Mouse (Mus musculus): ENCODE data around the gene Psg27.
"Not testable (repeated sequence)": the region's sequence is repeated elsewhere in the genome, so short reads cannot be mapped to it uniquely, and the experiment has no call there.

Psg27 gene

DNA sequence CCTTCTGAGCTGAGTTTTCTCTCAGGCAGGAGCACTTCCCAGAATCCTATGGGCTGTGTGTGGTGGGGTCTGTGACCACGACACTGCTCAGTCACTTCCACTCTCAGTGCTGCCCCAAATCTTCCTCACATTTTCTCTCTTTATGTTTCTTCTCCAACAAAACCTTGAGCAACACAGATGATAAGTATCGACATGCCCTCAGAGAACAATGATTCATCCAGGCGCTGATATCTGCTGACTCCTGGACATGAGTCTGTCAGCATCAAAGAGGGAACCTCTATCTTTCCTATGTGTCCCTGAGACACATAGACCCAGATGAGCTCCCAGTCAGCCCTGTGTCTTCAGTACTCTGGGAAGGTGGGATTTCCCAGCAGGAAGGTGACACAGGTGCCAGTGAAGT is at the start of gene Psg27:
Gene Psg27, minus strand, starts transcription at position 101 of the 400 bp plus-strand sequence.
- DNase-seq (ENCODE audit: low spot score) = no peak

DNA sequence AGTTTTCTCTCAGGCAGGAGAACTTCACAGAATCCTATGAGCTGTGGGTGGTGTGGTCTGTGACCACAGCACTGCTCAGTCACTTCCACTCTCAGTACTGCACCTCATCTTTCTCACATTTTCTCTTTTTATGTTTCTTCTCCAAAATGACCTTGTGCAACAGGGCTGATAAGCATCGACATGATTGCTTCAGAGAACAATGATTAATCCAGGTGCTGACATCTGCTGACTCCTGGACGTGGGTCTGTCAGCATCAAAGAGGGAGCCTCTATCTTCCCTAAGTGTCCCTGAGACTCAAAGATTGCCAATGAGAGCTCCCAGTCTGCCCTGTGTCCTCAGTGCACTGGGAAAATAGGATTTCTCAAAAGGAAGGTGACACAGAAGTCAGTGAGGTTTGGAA is 49.3 kb upstream of the Psg27 start, which contains the start of gene Psg23:
Gene Psg23, minus strand, starts transcription at position 101 of the 400 bp plus-strand sequence.
- not testable (repeated sequence) for DNase-seq (ENCODE audit: low spot score)

DNA sequence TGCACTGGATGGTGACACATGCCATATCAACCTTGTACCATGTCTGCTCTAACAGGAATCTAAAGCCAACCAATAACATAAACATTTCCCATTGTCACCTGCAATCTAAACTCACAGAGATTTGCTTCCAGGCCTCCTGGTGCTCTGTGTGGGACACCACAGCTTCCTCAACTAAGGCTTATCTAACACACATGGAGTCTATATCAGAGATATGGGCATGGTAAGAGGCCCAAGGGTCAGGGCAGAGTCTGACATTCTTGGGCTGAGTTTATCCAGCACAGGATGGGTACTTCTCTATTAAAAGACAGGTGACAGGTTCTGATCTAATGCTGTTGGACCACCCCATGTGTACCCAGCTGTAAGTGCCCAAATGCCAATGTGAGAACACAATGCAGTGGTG is 7.3 kb downstream of the Psg27 start:
- no peak for DNase-seq (ENCODE audit: low spot score)

DNA sequence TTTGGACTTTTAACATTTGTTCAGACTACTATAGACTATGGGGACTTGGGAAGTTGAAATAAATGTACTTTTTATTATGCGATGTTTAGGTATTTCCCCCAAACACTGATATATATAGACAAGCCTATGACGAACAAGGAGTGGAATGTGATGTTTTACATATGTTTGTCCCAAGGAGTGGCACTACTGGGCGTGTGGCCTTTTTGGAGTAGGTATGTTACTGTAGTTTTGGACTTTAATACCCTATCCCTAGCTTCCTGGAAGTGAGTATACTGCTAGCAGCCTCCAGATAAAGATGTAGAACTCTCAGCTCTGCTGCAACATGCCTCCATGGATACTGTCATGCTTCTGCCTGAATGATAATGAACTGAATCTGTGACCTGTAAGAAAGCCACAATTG is 11.4 kb downstream of the Psg27 start:
- DNase-seq (ENCODE audit: low spot score) = not testable (repeated sequence)

DNA sequence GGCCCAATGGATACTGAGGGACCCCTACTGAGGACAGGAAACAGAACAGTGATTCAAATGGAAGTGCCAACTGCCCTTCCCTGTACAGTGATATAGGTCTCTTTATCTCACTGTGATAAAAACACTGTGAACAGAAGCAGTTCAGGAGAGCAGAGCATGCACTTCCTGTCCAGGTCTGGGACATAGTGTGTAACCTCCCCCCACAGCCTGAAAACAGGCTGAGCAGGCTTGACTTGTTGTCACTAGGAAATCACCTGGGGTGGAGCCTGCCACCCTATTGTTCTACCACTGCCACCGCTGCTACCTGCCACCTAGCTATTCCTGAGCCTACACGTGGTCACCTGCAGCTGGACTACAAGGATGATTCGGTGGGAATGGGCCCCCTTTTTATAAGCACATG is 33.7 kb downstream of the Psg27 start:
- DNase-seq (ENCODE audit: low spot score) = no peak

DNA sequence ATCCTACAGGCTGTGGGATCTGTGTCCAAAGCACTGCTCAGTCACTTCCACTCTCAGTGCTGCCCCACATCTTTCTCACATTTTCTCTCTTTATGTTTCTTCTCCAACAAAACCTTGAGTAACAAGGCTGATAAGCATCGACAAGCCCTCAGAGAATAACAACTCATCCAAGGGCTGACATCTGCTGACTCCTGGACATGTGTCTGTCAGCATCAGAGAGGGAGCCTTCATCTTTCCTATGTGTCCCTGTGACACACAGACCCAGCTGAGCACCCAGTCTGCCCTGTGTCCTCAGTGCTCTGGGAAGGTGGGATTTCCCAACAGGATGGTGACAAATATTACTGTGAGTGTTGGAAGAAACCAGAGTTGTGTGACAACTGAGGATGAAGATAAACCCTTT is 34.9 kb downstream of the Psg27 start, which contains the start of gene Psg25:
Gene Psg25, minus strand, starts transcription at position 101 of the 400 bp plus-strand sequence.
- DNase-seq (ENCODE audit: low spot score) = no peak

DNA sequence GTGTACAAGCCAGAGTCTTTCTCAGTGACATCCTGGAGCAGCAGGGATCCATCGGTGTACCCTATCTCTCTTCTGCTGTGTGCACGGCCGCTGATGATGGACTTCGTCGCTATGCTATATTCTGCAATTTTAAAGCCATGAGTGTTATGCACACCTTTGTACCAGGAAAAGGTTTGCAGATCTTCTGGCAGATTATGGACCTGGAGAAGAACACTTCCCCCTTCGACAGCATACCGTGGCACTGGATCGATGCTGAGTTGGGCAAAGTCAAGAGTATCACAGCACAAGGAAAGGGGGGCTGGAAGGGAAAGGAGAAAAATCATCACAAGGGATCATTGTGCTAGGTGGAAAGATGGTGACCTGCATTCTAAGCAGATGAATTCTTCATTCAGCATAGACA is 42.4 kb downstream of the Psg27 start:
- DNase-seq (ENCODE audit: low spot score) = no peak

DNA sequence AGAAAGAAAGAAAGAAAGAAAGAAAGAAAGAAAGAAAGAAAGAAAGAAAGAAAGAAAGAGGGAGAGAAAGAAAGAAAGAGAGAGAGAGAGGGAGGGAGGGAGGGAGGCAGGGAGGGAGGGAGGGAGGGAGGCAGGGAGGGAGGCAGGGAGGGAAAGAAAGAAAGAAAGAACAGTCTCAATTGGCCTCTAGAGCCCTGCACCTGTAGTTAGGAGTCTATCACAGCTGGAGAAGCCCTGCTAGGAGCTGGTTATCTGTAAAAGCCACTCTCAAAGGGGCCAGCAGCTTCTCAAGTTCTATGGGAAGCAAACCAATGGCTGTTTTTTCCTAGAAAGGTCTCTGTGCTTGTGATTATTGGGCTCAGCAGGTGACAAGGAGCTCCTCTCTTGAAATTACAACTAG is 54.3 kb downstream of the Psg27 start:
- not testable (repeated sequence) for DNase-seq (ENCODE audit: low spot score)

DNA sequence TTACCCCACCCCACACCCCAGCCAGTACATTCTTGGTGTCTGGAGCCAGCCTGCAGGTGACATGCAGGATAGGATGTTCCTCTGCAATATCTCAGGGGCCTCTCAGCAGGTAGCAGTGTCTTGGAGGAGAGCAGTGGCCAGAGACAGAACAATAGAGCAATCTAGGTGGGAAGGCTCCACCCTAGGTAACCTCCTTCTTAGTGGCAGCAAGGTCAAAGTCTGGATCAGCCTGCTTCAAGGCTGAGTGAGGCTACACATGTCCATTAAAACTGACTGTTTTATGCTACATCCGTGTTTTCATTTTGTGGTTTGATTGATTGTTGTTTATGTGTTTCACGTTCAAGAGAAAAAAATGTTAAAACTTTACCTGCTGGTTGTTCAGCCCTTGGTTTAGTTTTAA is 54.7 kb downstream of the Psg27 start:
- not testable (repeated sequence) for DNase-seq (ENCODE audit: low spot score)

DNA sequence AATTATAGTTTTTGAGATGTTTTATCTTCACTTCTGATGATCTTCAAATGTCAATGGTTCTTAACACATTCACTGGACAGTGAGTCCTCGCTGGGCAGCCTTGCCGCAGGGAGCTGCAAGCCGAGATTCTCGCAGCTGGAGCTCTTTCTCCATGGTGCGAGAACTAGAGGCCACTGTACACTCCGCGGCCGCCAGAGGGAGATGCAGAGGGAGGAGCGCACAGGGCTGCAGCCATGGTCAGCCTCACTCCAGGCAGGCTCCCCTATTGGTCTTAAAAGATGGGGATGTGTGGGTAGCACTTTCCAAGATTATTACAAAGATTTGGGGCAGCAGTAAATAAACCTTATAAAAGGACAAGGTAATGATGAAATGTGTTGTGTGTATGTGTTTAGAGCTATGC is 55.6 kb downstream of the Psg27 start:
- DNase-seq (ENCODE audit: low spot score) = no peak

Data from urinary bladder, postnatal 10 days (tissue).